Mouse (Mus musculus) ES-E14 (cell line): ENCODE results near the gene Mydgf.

Experiments used
- CHD2 ChIP-seq: IDR thresholded peaks from 2 replicates; pipeline ENCODE4 v1.6.1; 2014; ENCODE audit warnings: mild to moderate bottlenecking, low read depth, low read length, inconsistent platforms
- MAFK ChIP-seq: IDR thresholded peaks from 2 replicates; pipeline ENCODE4 v1.6.1; 2014; ENCODE audit warnings: mild to moderate bottlenecking, low read depth, low read length, inconsistent platforms; ENCODE audit not compliant: insufficient read depth
- ZC3H11A ChIP-seq: IDR thresholded peaks from 2 replicates; pipeline ENCODE4 v1.6.1; 2012; ENCODE audit warnings: low read depth, mild to moderate bottlenecking, inconsistent platforms, low read length, borderline replicate concordance
- ZNF384 ChIP-seq: IDR thresholded peaks from 2 replicates; pipeline ENCODE4 v1.6.1; 2012; ENCODE audit warnings: low read depth, low read length, inconsistent platforms

DNA sequence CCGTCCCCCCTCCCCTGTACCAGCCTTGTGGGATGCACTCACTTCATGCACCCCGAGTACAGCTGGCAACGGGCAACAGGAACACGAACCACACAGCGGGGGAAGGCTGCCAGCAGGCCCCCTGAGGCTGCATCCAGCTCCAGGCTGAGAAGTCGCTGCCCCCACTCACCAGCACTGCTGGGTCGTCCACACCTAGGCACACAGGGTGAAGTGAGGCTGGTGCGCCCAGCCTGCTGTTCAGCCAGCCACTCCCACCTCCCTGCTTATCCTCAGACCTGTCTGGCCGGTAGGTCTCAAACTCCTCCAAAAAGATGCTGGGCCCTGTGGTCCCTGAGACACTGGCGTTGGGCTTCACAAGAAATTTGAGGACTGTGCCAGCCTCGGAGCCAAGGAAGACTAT lies 57.5 kb downstream of the Mydgf start:
- TF ChIP-seq ZC3H11A: no peak
- no peak for TF ChIP-seq ZNF384
- no peak for TF ChIP-seq CHD2
- no peak for TF ChIP-seq MAFK
